Comparison of ENCODE assay signal across 26 mouse cellular contexts in genomic region chr14:41047402-41047801, GRCm38 (mm10). TPM values are rescaled to one million over a fixed set of nuclear protein-coding genes. Genes with fewer than 3 reads are reported as not detected.
"Had no signal": no experiment of that assay in that cellular context is flagged by ENCODE, and none has a peak within 500 bp of the region (broad histone marks: within the 10 kb centered on the region; RNA-seq: fewer than 3 reads in every experiment).

No protein-coding gene starts in this region.

- H3K9ac ChIP-seq: lung, embryonic 15.5 days; midbrain, embryonic 13.5 days; midbrain, embryonic 15.5 days; neural tube, embryonic 12.5 days had no signal

- H3K36me3 ChIP-seq: lung, embryonic 15.5 days; midbrain, embryonic 13.5 days; midbrain, embryonic 15.5 days; neural tube, embryonic 12.5 days had no signal

- ATAC-seq: lung, postnatal 0 days; midbrain, embryonic 13.5 days; midbrain, embryonic 15.5 days had no signal

- H3K27ac ChIP-seq: lung, embryonic 15.5 days; macrophage; midbrain, embryonic 13.5 days; midbrain, embryonic 15.5 days; neural tube, embryonic 12.5 days had no signal

- DNase-seq: lung, adult 2 months; lung, postnatal 14 days; lung, postnatal 36 days; retina, postnatal 1 day; right cerebral cortex, adult 18-20 months; right cerebral cortex, postnatal 25 days; right cerebral cortex, postnatal 4 days; spleen, adult 18-20 months; thymus, adult 18-20 months; thymus, postnatal 14 days; thymus, postnatal 36 days had no signal

- H3K9me3 ChIP-seq: lung, embryonic 15.5 days; megakaryocyte, embryonic 14.5 days; midbrain, embryonic 13.5 days; midbrain, embryonic 15.5 days; neural tube, embryonic 12.5 days had no signal

- H3K4me2 ChIP-seq: lung, embryonic 15.5 days; midbrain, embryonic 11.5 days; midbrain, embryonic 13.5 days; midbrain, embryonic 15.5 days; neural tube, embryonic 12.5 days had no signal

- H3K4me1 ChIP-seq: lung, embryonic 15.5 days; midbrain, embryonic 13.5 days; midbrain, embryonic 15.5 days; neural tube, embryonic 12.5 days had no signal

- H3K27me3 ChIP-seq: lung, embryonic 15.5 days; megakaryocyte, embryonic 14.5 days; midbrain, embryonic 13.5 days; midbrain, embryonic 15.5 days; neural tube, embryonic 12.5 days had no signal

- H3K4me3 ChIP-seq: lung, embryonic 15.5 days; megakaryocyte, embryonic 14.5 days; midbrain, embryonic 13.5 days; midbrain, embryonic 15.5 days; neural tube, embryonic 12.5 days had no signal

RNA-seq across cellular contexts. Expression of gene Dydc2, which starts 21.6 kb away (rescaled TPM):
- polyA plus RNA-seq: liver, embryonic 16.5 days; macrophage; midbrain, embryonic 11.5 days; neural tube, embryonic 12.5 days; small intestine, adult 2 months; stomach, embryonic 14.5 days; stomach, embryonic 16.5 days had no signal

RNA-seq across cellular contexts. Expression of gene Dydc1, which starts 25.3 kb away (rescaled TPM):
- polyA plus RNA-seq: liver, embryonic 16.5 days; lung, embryonic 15.5 days; macrophage; midbrain, embryonic 11.5 days; midbrain, embryonic 13.5 days; midbrain, embryonic 15.5 days; neural tube, embryonic 12.5 days; neural tube, embryonic 14.5 days; small intestine, adult 2 months; stomach, embryonic 14.5 days; stomach, embryonic 16.5 days; thymus, postnatal 0 days had no signal

RNA-seq across cellular contexts. Expression of gene Mat1a, which starts 57.4 kb away (rescaled TPM):
- polyA plus RNA-seq: macrophage; midbrain, embryonic 11.5 days; midbrain, embryonic 13.5 days; midbrain, postnatal 0 days; neural tube, embryonic 12.5 days; neural tube, embryonic 14.5 days; small intestine, adult 2 months; stomach, embryonic 14.5 days had no signal
